Mouse (Mus musculus) forebrain, embryonic 10.5 days (tissue): ENCODE measurements around the gene Cdan1. TPM values are rescaled to one million over a fixed set of nuclear protein-coding genes. Genes with fewer than 3 reads are reported as not detected.

Experiments
- DNase-seq: peaks from one replicate; pipeline ENCODE4 v3.0.0-alpha.2; 2017; ENCODE audit warnings: low spot score; ENCODE audit errors: extremely low spot score
- H3K27ac ChIP-seq: fragments of 300-500 bp; sonication (generic); 2 replicates; pipeline ENCODE4 v1.5.1; 2016; ENCODE audit warnings: mild to moderate bottlenecking
- H3K27me3 ChIP-seq: fragments of 300-500 bp; sonication (generic); 2 replicates; pipeline ENCODE4 v1.6.1; 2016; ENCODE audit warnings: mild to moderate bottlenecking; ENCODE audit not compliant: poor library complexity, severe bottlenecking
- H3K36me3 ChIP-seq: fragments of 300-500 bp; sonication (generic); replicated peaks from 2 replicates; pipeline ENCODE4 v1.6.1; 2016; ENCODE audit warnings: mild to moderate bottlenecking, moderate library complexity
- H3K4me1 ChIP-seq: fragments of 300-500 bp; sonication (generic); 2 replicates; pipeline ENCODE4 v1.6.1; 2016
- H3K4me3 ChIP-seq: fragments of 300-500 bp; sonication (generic); 2 replicates; pipeline ENCODE4 v1.5.1; 2016; ENCODE audit warnings: mild to moderate bottlenecking, moderate library complexity
- H3K9me3 ChIP-seq: fragments of 300-500 bp; sonication (generic); 2 replicates; pipeline ENCODE4 v1.6.1; 2016; ENCODE audit warnings: mild to moderate bottlenecking, moderate library complexity
- WGBS: fragments of 180-500 bp; shearing (Covaris S2); methylation state at CpG from one replicate; pipeline ENCODE4 v1.1.7; 2016; 5-methylcytosine and 5-hydroxymethylcytosine counted together
- polyA plus RNA-seq: library from polyadenylated mRNA; unstranded; fragments of >200 nt; fragmentation: Nextera tagmentation; extraction: Ambion mirVana; gene quantifications from 2 replicates; pipeline ENCODE4 v1.2.1, GENCODE M21; 2016

Gene Cdan1
- polyA plus RNA-seq, 1 experiment from 2014 or later, result 4.7 TPM

DNA sequence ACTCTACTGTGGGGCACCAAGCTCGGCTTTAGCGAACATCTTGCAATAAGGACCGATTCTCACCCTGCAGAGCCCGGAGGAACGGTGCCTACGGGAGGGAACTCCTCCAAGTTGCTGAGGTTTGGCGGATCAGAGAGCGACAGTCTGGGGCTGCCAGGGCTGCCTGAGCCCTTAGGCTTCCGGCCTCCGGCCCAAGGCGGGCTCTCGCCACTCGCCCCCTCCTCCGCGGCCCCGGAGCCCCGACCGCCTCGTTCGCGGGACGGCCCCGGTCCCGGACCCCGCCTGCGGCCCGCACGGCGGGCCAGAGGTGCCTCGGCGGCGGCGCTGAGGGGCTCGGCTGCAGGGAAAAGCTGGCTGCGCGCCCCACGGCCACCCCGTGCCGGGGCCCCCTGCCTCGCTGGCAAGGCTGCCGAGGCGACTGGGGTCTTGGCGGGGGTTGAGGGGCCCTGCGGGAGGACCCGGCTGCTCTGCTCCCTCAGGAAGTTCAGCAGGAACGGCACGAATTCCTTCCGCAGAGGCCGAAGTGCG, 119.2 kb downstream of the Cdan1 start:
- peak overlapping the region; percentile 93 for H3K27ac ChIP-seq
- H3K36me3 ChIP-seq, result peaks cover 34% of the 10 kb centered on the region
- DNase-seq, result peak; percentile 27
- no peaks in the 10 kb centered on the region for H3K27me3 ChIP-seq
- H3K4me3 ChIP-seq, result peak overlapping the region; percentile 100
- under 1% methylated on average over 49 of the region's 50 CpGs for WGBS
- peaks cover 38% of the 10 kb centered on the region for H3K4me1 ChIP-seq
- H3K9me3 ChIP-seq, result no peaks in the 10 kb centered on the region

- Histone ChIP-seq H3K36me3 (peaks cover 41% of the 10 kb centered on the region), H3K27me3 (no peaks in the 10 kb centered on the region), H3K9me3 (no peaks in the 10 kb centered on the region), H3K27ac (peak overlapping the region; percentile 93), H3K4me1 (peaks cover 38% of the 10 kb centered on the region), H3K4me3 (peak overlapping the region; percentile 100)
- peak; percentile 23 for DNase-seq
- WGBS, result 13% methylated on average over 23 of the region's 23 CpGs
Measured at GRCm38 (mm10) chr2:120729775-120730585, 119.9 kb downstream of the Cdan1 start.

GRCm38 (mm10) chr2:120724176-120724575, 125.8 kb downstream of the Cdan1 start:
- H3K9me3 ChIP-seq, result no peaks in the 10 kb centered on the region
- DNase-seq, result no peak
- no peak overlapping the region for H3K4me3 ChIP-seq
- H3K27me3 ChIP-seq, result no peaks in the 10 kb centered on the region
- H3K36me3 ChIP-seq, result peaks cover 95% of the 10 kb centered on the region
- WGBS, result 90% methylated on average over 6 of the region's 6 CpGs
- H3K27ac ChIP-seq, result no peak overlapping the region
- peaks cover 10% of the 10 kb centered on the region for H3K4me1 ChIP-seq

- no peaks in the 10 kb centered on the region for H3K9me3 ChIP-seq
- H3K27ac ChIP-seq, result no peak overlapping the region
- no peak overlapping the region for H3K4me3 ChIP-seq
- WGBS, result 81% methylated on average over 4 of the region's 4 CpGs
- no peaks in the 10 kb centered on the region for H3K27me3 ChIP-seq
- H3K4me1 ChIP-seq, result peaks cover 4% of the 10 kb centered on the region
- peaks cover 98% of the 10 kb centered on the region for H3K36me3 ChIP-seq
- DNase-seq, result no peak
Measured at GRCm38 (mm10) chr2:120723621-120724020, 126.3 kb downstream of the Cdan1 start.

DNA sequence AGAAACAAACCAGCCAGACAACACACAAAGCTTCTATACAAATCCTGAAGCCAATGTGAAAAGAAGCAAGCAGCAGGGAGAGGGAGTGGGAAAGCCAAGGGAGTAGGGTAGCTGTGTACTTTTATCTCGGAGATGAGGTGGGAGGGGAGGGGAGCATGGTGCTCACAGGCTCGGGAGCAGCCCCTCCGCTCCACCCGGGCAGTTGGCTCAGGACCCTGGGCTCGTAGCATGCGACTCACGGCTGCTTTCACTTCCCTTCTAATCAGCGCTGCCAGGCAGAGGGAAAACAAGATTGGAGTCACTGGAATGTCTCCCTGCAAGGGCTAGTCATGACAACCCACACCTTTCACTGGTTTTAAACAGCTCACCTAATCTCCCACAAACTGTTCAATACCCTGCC, 127.4 kb downstream of the Cdan1 start:
- DNase-seq, result no peak
- WGBS, result 86% methylated on average over 8 of the region's 8 CpGs
- Histone ChIP-seq H3K9me3 (no peaks in the 10 kb centered on the region), H3K4me3 (no peak overlapping the region), H3K4me1 (no peaks in the 10 kb centered on the region), H3K27ac (no peak overlapping the region), H3K36me3 (peaks cover 98% of the 10 kb centered on the region), H3K27me3 (no peaks in the 10 kb centered on the region)

GRCm38 (mm10) chr2:120721911-120722310, 128.0 kb downstream of the Cdan1 start:
- H3K36me3 ChIP-seq, result peaks cover 98% of the 10 kb centered on the region
- no peaks in the 10 kb centered on the region for H3K4me1 ChIP-seq
- WGBS, result 95% methylated on average over 2 of the region's 2 CpGs
- H3K4me3 ChIP-seq, result no peak overlapping the region
- H3K9me3 ChIP-seq, result no peaks in the 10 kb centered on the region
- no peak for DNase-seq
- no peaks in the 10 kb centered on the region for H3K27me3 ChIP-seq
- H3K27ac ChIP-seq, result no peak overlapping the region

DNA sequence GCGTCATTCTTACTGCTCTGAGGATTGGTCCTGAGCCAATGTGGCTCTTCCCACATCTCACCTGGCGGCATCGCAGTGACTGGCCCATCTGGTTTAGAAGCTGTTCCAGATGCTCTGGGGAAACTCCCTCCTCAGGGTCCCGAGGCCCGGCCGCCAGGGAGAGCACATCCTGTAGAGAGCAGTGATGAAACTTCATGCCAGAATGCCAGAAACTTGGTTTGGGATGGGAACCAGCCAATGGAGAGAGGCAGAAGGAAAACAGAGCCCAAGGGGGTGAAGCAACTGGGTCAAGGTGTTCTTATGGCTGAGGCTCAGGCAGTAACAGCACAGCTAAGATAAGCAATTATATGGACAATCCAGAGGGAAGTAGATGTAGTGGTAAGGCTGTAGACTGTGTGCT, 129.1 kb downstream of the Cdan1 start:
- peaks cover 98% of the 10 kb centered on the region for H3K36me3 ChIP-seq
- DNase-seq, result no peak
- WGBS, result 91% methylated on average over 6 of the region's 6 CpGs

GRCm38 (mm10) chr2:120718496-120718895, 131.4 kb downstream of the Cdan1 start:
- Histone ChIP-seq H3K27ac (no peak overlapping the region), H3K27me3 (no peaks in the 10 kb centered on the region), H3K4me1 (no peaks in the 10 kb centered on the region), H3K9me3 (no peaks in the 10 kb centered on the region), H3K36me3 (peaks cover 98% of the 10 kb centered on the region), H3K4me3 (no peak overlapping the region)
- WGBS, result 94% methylated on average over 8 of the region's 8 CpGs
- DNase-seq, result no peak

More for the DNA sequence above, 129.1 kb downstream of the Cdan1 start:
- H3K9me3 ChIP-seq, result no peaks in the 10 kb centered on the region
- H3K4me3 ChIP-seq, result no peak overlapping the region
- H3K27ac ChIP-seq, result no peak overlapping the region
- H3K4me1 ChIP-seq, result no peaks in the 10 kb centered on the region
- H3K27me3 ChIP-seq, result no peaks in the 10 kb centered on the region

DNA sequence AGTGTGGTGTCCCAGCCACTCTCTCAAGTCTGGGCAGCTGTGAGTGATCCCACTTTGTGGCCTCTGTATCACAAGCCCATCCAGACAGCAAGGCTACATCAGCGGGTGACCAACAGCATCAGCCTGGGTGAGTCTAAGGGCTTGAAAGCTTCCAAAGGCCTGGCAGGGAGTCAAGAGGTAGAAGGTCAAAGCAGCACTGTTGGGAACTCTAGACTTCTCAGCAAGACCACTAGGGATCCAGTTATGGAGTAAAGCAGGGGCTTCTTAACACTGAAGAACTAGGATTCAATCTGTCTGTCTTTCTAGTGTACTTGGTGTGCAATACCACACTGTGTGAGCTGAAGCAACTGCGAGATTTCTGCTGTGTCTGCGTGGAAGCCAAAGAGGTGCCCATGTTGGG, 136.5 kb downstream of the Cdan1 start:
- no peaks in the 10 kb centered on the region for H3K4me1 ChIP-seq
- 96% methylated on average over 3 of the region's 3 CpGs for WGBS
- no peaks in the 10 kb centered on the region for H3K9me3 ChIP-seq
- H3K27me3 ChIP-seq, result no peaks in the 10 kb centered on the region
- H3K36me3 ChIP-seq, result peaks cover 62% of the 10 kb centered on the region
- H3K4me3 ChIP-seq, result no peak overlapping the region
- no peak for DNase-seq
- no peak overlapping the region for H3K27ac ChIP-seq

DNA sequence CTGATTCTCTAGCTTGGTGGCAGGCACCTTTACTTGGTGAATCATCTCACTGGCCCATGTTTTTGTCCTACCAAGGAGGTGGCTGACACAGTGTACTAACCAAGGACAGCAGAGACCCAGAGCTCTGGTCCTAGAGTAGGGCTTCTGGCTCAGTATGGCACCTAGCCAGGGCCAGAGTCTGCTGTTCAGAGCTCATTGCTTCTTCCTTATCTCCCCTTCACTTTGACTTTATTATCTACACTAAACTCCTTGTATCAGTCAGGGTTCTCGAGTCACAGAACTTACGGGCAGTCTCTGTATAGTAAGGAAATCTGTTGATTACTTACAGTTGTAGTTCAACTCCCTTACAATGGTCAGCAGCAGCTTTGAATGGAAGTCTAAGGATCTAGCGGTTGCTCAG, 139.0 kb downstream of the Cdan1 start:
- Histone ChIP-seq H3K9me3 (no peaks in the 10 kb centered on the region), H3K27ac (no peak overlapping the region), H3K4me3 (no peak overlapping the region), H3K4me1 (no peaks in the 10 kb centered on the region), H3K27me3 (no peaks in the 10 kb centered on the region), H3K36me3 (peaks cover 38% of the 10 kb centered on the region)
- WGBS, result 94% methylated on average over 3 of the region's 3 CpGs
- DNase-seq, result no peak

DNA sequence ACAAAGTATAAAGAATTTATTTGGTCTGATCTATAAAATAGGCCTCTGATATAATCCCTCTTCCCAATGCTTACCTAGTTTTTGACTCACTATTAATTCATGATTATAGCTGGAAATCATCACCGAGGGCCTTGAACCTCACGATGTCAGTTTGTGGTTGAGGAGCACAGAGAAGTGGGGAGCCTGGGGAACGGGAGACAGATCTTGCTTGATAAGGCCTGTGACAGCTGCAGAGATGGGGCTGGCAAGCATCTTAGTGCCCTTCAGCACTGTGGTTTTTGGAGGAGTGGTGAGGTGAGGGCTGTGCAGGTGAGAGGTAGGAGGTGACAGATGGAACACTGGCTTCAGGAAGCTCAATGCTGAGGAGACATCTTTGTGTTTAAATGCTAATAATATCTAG, 139.8 kb downstream of the Cdan1 start:
- H3K36me3 ChIP-seq, result peaks cover 30% of the 10 kb centered on the region
- H3K9me3 ChIP-seq, result no peaks in the 10 kb centered on the region
- H3K27ac ChIP-seq, result no peak overlapping the region
- DNase-seq, result no peak
- H3K4me1 ChIP-seq, result no peaks in the 10 kb centered on the region
- WGBS, result 93% methylated on average over 3 of the region's 3 CpGs
- no peaks in the 10 kb centered on the region for H3K27me3 ChIP-seq
- H3K4me3 ChIP-seq, result no peak overlapping the region

DNA sequence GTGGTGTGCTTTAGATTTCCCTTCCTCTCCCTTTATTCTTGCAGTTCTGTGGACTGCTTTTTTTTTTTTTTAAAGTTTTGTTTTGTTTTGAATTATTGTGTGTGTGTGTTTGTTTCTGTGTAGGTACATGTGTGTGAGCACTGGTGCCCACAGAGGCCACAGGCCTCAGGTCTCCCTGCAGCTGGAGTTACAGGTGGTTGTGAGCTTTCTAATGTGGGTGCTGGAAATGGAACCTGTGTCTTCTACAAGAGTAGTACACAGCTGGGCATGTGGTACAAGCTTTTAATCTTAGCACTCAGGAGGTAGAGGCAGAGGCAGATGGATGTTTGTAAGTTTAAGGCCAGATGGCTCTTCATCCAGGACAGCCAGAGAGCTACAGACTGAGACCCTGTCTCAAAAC, 142.9 kb downstream of the Cdan1 start:
- no peaks in the 10 kb centered on the region; the same call in 1 of the 2 replicates for H3K36me3 ChIP-seq
- no peaks in the 10 kb centered on the region for H3K4me1 ChIP-seq
- no peak for DNase-seq
- H3K9me3 ChIP-seq, result no peaks in the 10 kb centered on the region
- H3K27me3 ChIP-seq, result no peaks in the 10 kb centered on the region
- H3K27ac ChIP-seq, result no peak overlapping the region
- no peak overlapping the region for H3K4me3 ChIP-seq

GRCm38 (mm10) chr2:120702675-120703074, 147.3 kb downstream of the Cdan1 start:
- Histone ChIP-seq H3K36me3 (peaks cover 6% of the 10 kb centered on the region; the same call in 1 of the 2 replicates), H3K9me3 (no peaks in the 10 kb centered on the region), H3K4me3 (no peak overlapping the region), H3K27ac (no peak overlapping the region), H3K4me1 (no peaks in the 10 kb centered on the region), H3K27me3 (no peaks in the 10 kb centered on the region)
- no peak for DNase-seq
- 80% methylated on average over 5 of the region's 5 CpGs for WGBS
